Mouse (Mus musculus) mouse embryonic stem cell (cell line): ENCODE data around the gene Atp8a2.

Experiments
- in situ Hi-C, 2 experiments: fragments of 300-500 bp; cut with MboI; formaldehyde crosslinking; loops; 1 replicate in 1 of 2; 3 replicates in 1 of 2; pipeline ENCODE4 v1.14.3; 2019 to 2020; ENCODE audit warnings: low sequenced_read_pairs in 2 of 2, low pct_unique_long_range_greater_than_20kb in 1 of 2, mixed read lengths in 1 of 2; ENCODE audit not compliant: unreplicated experiment in 1 of 2

Gene Atp8a2

DNA sequence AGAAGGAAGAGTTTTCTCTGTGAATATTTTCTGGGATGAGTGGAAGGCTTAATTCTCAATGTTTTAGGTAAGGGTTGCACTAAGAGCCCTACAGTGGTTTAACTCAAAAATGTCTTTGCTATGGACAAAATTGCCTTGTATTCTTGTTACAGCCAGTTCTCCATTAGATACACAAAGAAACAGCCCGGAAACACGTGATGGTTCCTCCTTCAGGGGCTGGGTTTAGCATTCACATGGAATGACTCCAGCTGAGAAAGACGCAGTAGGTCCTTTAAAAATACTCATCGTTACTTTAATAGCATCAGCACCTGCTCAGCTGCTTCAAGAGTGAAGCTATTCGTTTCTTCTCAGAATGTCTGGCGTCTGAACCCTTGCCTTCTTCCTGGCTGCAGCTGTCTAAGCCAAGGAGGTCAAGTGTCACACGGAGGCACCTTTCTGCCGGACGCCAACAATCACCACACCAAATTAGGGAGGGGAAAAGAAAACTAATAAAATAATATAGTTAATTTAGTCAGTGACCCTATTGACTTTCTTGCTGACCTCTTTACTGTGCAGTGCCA is 572.6 kb downstream of the Atp8a2 start:
- in situ Hi-C loops = no loop called here

DNA sequence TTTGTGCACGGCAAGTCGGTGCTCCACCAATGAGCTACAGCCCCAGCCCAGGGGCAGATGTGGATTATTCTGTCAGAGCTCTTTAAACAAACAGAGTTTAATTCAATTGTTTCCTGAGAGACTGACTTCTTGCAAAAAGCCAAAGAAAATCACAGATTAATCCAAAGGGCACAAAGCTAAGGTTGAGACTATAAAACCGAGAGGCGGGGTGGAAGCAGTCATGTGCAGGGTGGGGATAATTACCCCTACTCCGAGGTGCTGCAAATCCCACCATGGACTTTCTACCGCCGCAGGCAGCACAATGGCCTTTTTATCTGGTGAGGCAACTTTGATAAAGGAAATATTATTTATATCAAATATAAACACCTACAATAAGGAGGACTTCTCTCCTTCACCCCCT is 580.2 kb downstream of the Atp8a2 start:
- in situ Hi-C loops = loop anchor here in 1 of 2 experiments (10.0 kb wide), 1 partner anchor 328 kb away; no protein-coding TSS in a partner anchor

- in situ Hi-C loops = loop anchor here (5.0 to 10.0 kb wide), 2 partner anchors 331 to 403 kb away; no protein-coding TSS in a partner anchor
These were observed 582.8 kb downstream of the Atp8a2 start for GRCm38 (mm10) chr14:59614149-59614548.

GRCm38 (mm10) chr14:59612920-59613625 is 583.9 kb downstream of the Atp8a2 start:
- in situ Hi-C loops = loop anchor here (5.0 to 10.0 kb wide), 2 partner anchors 332 to 404 kb away; no protein-coding TSS in a partner anchor

DNA sequence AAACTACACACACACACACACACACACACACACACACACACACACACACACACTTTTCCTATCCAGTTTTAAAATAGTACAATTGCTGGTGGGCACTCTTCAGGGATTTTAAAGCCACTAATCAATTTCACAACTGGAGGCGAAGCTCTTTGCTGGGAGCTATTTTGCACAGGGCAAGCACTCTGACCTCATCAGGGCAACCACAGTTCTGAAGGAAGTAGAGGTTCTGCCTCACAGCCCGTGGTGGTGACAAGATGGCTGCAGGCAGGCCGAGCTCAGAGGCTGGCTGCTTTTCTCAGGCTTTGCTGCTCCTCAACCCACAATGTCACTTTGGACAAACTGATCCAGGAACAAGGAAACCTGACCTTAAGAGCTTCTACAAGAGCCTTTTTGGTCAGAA is 590.0 kb downstream of the Atp8a2 start:
- in situ Hi-C loops = loop anchor here in 1 of 2 experiments (10.0 kb wide), 1 partner anchor 408 kb away; no protein-coding TSS in a partner anchor

- in situ Hi-C loops = loop anchor here in 1 of 2 experiments (10.0 kb wide), 1 partner anchor 409 kb away; no protein-coding TSS in a partner anchor
These were observed 591.2 kb downstream of the Atp8a2 start for GRCm38 (mm10) chr14:59605671-59606353.

GRCm38 (mm10) chr14:59604002-59604645 is 592.9 kb downstream of the Atp8a2 start:
- in situ Hi-C loops = loop anchor here in 1 of 2 experiments (10.0 kb wide), 1 partner anchor 411 kb away; no protein-coding TSS in a partner anchor

DNA sequence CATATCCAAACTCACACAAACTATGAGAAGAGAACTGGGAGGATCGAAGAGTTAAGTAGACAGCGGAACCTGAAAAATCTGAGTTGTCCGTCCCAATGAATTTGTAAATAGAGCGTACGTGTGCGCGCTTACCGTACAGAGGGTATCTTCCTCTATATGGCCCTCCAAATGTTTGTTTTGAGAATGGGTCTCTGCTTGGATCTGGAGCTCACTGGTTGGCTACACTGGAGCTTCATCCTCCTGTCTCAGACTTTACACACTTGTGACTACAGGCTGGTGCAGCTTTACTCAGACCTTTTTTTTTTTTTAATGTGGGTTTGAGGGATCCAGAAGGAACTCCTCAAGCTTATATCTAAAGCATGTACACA is 598.7 kb downstream of the Atp8a2 start:
- in situ Hi-C loops = no loop called here

GRCm38 (mm10) chr14:59597398-59598259 is 599.4 kb downstream of the Atp8a2 start, which contains the start of gene Cdadc1:
Cdadc1 (minus strand) TSS chr14:59597959.
- in situ Hi-C loops = no loop called here

DNA sequence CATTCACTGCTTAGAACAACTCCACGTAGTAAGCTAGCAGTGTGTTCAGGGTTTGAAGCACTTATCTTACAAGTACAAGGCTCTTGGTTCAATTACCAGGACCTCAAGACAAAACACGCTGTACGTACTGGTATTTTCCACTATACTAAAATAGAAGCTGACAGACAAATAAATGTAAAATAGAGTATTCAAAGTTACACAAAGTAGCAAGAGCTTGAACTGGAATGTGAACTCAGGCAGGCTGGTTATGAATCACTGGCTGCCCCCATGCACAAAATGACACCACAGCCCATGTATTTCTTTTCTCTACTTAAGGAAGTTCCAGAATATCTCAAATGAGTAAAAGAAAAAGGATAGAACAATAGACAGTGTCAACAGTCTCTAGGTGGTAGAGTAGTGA is 602.0 kb downstream of the Atp8a2 start:
- in situ Hi-C loops = no loop called here

DNA sequence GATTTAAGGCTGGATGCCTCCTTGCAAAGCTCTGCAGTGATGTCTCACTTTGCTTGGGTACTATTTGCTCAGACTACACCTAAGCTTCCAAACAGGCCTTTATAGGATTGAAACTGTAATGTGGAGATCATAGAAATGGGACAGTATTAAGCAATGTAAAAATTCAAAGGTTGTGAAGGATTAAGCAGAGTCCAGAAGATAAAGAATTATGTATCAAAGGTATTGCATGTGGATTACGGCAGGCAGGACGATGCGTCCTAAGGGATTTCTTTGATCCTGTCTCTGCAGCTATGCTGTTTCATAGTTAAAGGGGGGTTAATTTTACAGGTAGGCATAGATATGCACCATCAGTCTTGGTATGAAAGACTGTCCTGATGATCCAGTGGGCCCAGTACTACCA is 604.4 kb downstream of the Atp8a2 start:
- in situ Hi-C loops = no loop called here

DNA sequence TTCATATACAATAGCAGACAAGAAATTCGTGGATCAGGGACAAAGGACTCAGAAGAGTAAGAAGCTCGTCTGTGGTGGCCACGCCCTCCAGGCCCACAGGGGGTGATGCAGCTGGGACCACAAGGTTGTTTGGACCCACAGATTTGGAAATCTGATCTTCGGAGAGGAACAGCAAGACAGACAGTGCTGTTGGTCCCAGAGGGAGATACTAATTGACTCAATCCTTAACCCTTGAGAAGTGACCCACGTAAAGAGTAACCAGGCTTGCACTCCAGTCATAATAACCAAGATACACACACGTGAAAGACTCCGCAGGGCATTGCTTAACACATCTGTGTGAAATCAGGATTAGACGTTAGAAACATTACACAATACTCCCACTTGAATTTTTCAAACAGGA is 605.1 kb downstream of the Atp8a2 start:
- in situ Hi-C loops = no loop called here

- in situ Hi-C loops = no loop called here
These were observed 606.4 kb downstream of the Atp8a2 start for GRCm38 (mm10) chr14:59590614-59591013.
